Mouse (Mus musculus) frontal cortex, postnatal 36 days (tissue): ENCODE data around the gene Krtap16-1.
A peak's percentile ranks its signal among the peaks of the same experiment; 100 is the strongest.

Experiments used
- DNase-seq, 2 experiments: peaks; one replicate each; pipeline ENCODE4 v3.0.0; 2022; ENCODE audit warnings: low spot score in 2 of 2

Krtap16-1 gene

GRCm38 (mm10) chr11:99986180-99986647 is at the start of gene Krtap16-1:
TSS of gene Krtap16-1 (minus strand) at chr11:99986597.
- no peak for DNase-seq

- DNase-seq: no peak
Observed at GRCm38 (mm10) chr11:100029768-100030167, 43.4 kb upstream of the Krtap16-1 start, which contains the start of gene Krt33b. TSS of gene Krt33b (minus strand) at chr11:100029868.

GRCm38 (mm10) chr11:100021438-100021837 is 35.0 kb upstream of the Krtap16-1 start:
- DNase-seq: peak; percentile 14 to 28

GRCm38 (mm10) chr11:100019466-100019865 is 33.1 kb upstream of the Krtap16-1 start:
- no peak for DNase-seq

GRCm38 (mm10) chr11:100016112-100016511 is 29.7 kb upstream of the Krtap16-1 start, which contains the start of gene Krt33a:
TSS of gene Krt33a (minus strand) at chr11:100016212.
- no peak for DNase-seq

- no peak for DNase-seq
Observed at GRCm38 (mm10) chr11:100013691-100014171, 27.3 kb upstream of the Krtap16-1 start.

- DNase-seq: no peak
Observed at GRCm38 (mm10) chr11:100010682-100011081, 24.3 kb upstream of the Krtap16-1 start.

- no peak for DNase-seq
Observed at GRCm38 (mm10) chr11:100008336-100008735, 21.9 kb upstream of the Krtap16-1 start.

GRCm38 (mm10) chr11:100006624-100007023 is 20.2 kb upstream of the Krtap16-1 start:
- DNase-seq: no peak

GRCm38 (mm10) chr11:100005905-100006304 is 19.5 kb upstream of the Krtap16-1 start:
- no peak for DNase-seq

GRCm38 (mm10) chr11:100004846-100005245 is 18.4 kb upstream of the Krtap16-1 start:
- DNase-seq: peak; percentile 44 to 70

GRCm38 (mm10) chr11:99999091-99999490 is 12.7 kb upstream of the Krtap16-1 start:
- DNase-seq: no peak

- no peak for DNase-seq
Observed at GRCm38 (mm10) chr11:99994384-99994661, 7.9 kb upstream of the Krtap16-1 start.

- DNase-seq: no peak
Observed at GRCm38 (mm10) chr11:99993620-99994383, 7.4 kb upstream of the Krtap16-1 start, which contains the start of gene Krtap17-1. TSS of gene Krtap17-1 (minus strand) at chr11:99993994.

GRCm38 (mm10) chr11:99990571-99990970 is 4.2 kb upstream of the Krtap16-1 start:
- no peak for DNase-seq

GRCm38 (mm10) chr11:99989881-99990405 is 3.5 kb upstream of the Krtap16-1 start:
- DNase-seq: no peak

GRCm38 (mm10) chr11:99988530-99988929 is 2.1 kb upstream of the Krtap16-1 start:
- no peak for DNase-seq

GRCm38 (mm10) chr11:99985291-99986092 is 905 bp downstream of the Krtap16-1 start:
- DNase-seq: peak; percentile 35 to 65

- no peak for DNase-seq
Observed at GRCm38 (mm10) chr11:99983442-99983841, 3.0 kb downstream of the Krtap16-1 start.

- no peak for DNase-seq
Observed at GRCm38 (mm10) chr11:99982731-99983130, 3.7 kb downstream of the Krtap16-1 start.

- no peak for DNase-seq
Observed at GRCm38 (mm10) chr11:99978953-99979352, 7.4 kb downstream of the Krtap16-1 start, which contains the start of gene Krtap29-1. TSS of gene Krtap29-1 (minus strand) at chr11:99979053.

- DNase-seq: no peak
Observed at GRCm38 (mm10) chr11:99965961-99966360, 20.4 kb downstream of the Krtap16-1 start.
